Mouse (Mus musculus): ENCODE data around the gene Sec14l2.

Gene Sec14l2

DNA sequence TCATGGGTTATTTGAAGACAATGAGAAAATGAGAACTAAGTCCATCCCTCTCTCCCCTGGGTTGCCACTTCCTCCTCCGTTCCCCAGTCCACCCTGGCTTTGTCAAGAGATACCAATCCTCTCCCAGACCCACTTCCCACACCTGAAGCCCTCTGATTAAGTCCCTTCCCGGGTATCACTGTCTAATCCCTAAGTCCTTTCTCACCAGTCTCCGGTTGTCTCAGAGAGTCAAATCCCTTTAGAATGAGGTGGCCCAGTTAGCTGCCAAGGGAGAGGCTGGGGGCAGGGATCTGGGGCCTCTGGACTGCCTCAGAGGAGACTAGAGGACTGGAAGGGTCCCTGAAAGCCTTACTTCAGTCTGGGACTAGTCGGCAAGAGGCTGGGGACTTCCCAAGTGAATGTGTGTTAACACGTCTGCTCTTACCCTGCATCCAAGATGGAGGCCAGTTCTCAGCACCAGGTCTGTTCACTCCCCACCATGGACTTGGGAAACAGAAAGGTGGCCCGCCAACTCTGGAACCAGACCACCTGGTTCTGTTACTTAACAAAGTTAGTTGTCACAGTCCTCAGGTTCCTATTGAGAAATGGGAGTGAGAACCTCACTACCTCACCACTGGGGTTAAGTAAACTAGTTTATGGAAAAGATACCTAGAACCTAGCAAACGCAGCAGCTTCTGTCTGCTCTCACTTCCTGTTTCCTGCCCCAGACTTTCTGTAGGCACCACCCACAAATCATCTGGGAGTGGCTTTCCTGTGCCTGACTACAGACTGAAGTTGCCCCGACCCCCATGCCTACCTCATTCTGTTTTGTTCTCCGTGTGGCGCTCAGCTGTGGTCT lies at the start of gene Sec14l2:
TSS of gene Sec14l2 (minus strand) at position 674 of the 838 bp plus-strand sequence.
- TF ChIP-seq GATA4 (IDR thresholded peaks at IDR 0.05; ENCODE audit: insufficient replicate concordance, low read length) = no peak

GRCm38 (mm10) chr11:4166467-4167090 lies 43.4 kb upstream of the Sec14l2 start:
- no peak for TF ChIP-seq GATA4 (IDR thresholded peaks at IDR 0.05; ENCODE audit: insufficient replicate concordance, low read length)

- no peak for TF ChIP-seq GATA4 (IDR thresholded peaks at IDR 0.05; ENCODE audit: insufficient replicate concordance, low read length)
Observed at GRCm38 (mm10) chr11:4164701-4165100, 41.5 kb upstream of the Sec14l2 start.

DNA sequence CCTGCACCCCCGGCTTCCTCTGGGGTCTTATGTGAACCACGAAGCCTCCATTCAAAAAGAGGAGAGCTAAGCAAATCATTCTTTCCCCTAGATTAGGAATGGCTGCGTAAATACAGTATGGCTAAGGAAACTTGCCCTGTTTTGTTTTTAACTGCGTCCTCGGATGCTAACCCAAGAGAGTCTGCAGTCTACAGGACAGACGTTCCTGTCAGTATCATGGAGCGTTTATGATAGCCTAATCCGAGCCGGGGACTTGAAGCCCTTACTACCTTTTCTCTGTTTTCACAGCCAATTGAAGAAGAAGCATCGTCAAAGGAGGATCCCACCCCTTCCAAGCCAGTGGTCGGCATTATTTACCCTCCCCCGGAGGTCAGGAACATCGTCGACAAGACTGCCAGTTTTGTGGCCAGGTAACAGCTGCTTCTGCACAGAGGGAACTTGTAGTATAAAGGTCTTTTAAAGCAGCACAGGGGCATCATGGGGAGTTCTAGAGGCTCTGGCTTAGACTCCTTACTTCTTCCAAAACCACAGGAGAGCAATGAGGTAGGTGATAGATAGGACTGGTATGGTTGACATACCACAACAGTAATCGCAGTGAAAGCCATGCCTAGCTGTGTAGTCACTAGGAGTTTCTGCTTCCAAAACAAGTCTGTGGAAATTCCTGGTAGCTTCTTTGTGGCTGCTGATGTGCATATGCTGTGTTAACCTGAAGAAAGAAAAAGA lies 37.7 kb upstream of the Sec14l2 start:
- TF ChIP-seq GATA4 (IDR thresholded peaks at IDR 0.05; ENCODE audit: insufficient replicate concordance, low read length) = no peak

GRCm38 (mm10) chr11:4159808-4160708 lies 36.8 kb upstream of the Sec14l2 start, which contains the start of the genes Ccdc157 and Sf3a1:
Gene Ccdc157, minus strand, starts transcription at chr11:4160293.
Gene Sf3a1, plus strand, starts transcription at chr11:4160350.
- TF ChIP-seq GATA4 (IDR thresholded peaks at IDR 0.05; ENCODE audit: insufficient replicate concordance, low read length) = no peak; the same call in 1 of the 2 replicates

GRCm38 (mm10) chr11:4158676-4159075 lies 35.5 kb upstream of the Sec14l2 start:
- TF ChIP-seq GATA4 (IDR thresholded peaks at IDR 0.05; ENCODE audit: insufficient replicate concordance, low read length) = no peak

GRCm38 (mm10) chr11:4155641-4156040 lies 32.4 kb upstream of the Sec14l2 start:
- no peak for TF ChIP-seq GATA4 (IDR thresholded peaks at IDR 0.05; ENCODE audit: insufficient replicate concordance, low read length)

DNA sequence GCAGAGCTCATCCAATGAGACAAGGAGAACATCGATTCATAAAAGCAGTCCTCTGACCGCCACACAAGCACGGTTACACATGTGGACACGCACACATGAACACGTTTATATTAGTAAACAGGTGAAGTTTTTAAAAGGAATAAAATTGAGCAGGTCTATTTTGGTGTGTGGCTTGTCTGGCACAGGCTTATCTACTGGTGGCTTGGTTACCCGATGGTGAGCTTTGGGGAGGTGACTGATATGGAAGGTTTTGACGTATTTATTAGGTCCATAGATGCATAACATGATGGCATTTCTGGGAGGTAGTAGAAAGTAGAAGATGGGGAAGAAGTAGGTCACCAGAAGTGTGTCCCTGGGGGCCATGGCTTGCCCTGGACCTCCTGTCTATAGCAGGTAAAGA lies 30.5 kb upstream of the Sec14l2 start:
- no peak for TF ChIP-seq GATA4 (IDR thresholded peaks at IDR 0.05; ENCODE audit: insufficient replicate concordance, low read length)

GRCm38 (mm10) chr11:4149886-4150285 lies 26.7 kb upstream of the Sec14l2 start:
- TF ChIP-seq GATA4 (IDR thresholded peaks at IDR 0.05; ENCODE audit: insufficient replicate concordance, low read length) = no peak

DNA sequence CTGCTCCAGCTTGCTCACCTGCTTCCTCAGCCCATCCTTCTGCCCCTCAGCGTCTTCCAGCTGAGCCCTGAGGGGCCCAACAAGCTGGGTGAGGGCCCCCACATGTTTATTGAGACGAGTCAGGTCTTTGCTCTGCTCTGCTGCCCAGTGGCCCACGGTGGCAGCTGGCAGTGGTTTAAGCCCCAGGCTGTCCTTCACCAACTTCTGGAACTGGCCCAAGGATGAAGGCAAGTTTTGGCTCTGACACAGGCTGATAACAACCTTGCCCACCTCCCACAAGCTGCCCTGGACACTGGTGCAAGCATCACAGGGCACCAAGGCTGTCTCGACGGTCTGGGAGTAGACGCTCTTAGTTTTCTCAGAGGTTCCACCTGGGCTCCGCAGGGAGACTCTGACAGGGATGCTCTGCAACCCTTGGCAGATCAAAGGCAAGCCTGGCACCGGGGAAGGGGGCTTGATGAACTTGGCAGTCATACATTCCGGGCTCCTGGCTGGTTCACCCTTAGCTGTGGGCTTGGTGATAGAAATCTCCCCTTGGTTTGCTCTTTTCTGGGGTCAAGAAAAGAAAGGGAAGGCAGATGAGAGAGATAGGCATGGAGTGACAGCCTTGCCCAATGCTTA lies 25.4 kb upstream of the Sec14l2 start:
- TF ChIP-seq GATA4 (IDR thresholded peaks at IDR 0.05; ENCODE audit: insufficient replicate concordance, low read length) = no peak

- no peak for TF ChIP-seq GATA4 (IDR thresholded peaks at IDR 0.05; ENCODE audit: insufficient replicate concordance, low read length)
Observed at GRCm38 (mm10) chr11:4148120-4148519, 24.9 kb upstream of the Sec14l2 start.

DNA sequence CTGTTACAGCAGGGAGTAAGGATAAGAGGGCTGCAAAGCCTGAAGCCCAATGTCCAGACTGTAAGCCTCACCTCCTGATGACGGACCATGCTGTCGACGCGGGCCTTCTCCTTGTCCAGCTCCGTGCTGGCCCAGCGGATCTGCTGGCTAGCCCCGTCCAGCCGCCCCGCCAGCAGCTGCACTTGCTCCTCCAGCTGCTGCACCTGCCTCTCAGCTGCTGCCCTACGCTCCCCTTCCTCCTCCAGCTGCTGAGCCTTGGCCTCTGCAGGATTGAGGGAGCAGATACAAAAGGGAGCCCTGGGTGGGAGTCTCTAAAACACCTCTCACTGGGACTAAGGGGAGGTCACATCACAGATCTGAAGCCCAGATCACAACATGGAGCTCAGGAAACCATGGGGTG lies 23.9 kb upstream of the Sec14l2 start:
- no peak for TF ChIP-seq GATA4 (IDR thresholded peaks at IDR 0.05; ENCODE audit: insufficient replicate concordance, low read length)

GRCm38 (mm10) chr11:4146381-4146780 lies 23.2 kb upstream of the Sec14l2 start:
- TF ChIP-seq GATA4 (IDR thresholded peaks at IDR 0.05; ENCODE audit: insufficient replicate concordance, low read length) = no peak

Data from liver, adult (tissue).